Mouse (Mus musculus): ENCODE results near the gene Hk1. TPM values are rescaled to one million over a fixed set of nuclear protein-coding genes. Genes with fewer than 3 reads are reported as not detected.

Hk1 gene
- total and polyA plus RNA-seq, 2 experiments, result 1.4 to 1.6 TPM

DNA sequence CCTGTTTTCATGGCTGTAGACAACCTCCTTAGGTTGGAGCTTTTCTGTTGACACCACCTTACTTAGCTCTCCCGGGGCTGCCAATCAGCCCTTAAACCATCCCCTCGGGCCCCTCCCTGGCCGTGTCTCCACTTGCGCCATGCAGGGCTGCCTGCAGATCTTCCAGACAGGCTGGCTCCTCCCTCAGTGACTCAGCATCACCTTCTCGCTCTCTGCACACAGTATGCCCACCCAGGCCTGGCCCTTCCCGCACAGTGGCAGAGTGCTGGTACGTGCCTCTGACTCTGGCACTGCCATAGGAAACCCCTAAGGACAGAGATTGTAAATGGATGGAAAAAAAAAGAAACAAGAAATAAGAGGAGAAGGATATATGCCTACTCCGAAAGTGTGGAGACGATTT is 96.9 kb downstream of the Hk1 start:
- H3K4me3 ChIP-seq (ENCODE audit: insufficient read depth, low read depth, low read length), result no peak overlapping the region
- DNase-seq (ENCODE audit: extremely low read depth, low read depth, low spot score), result no peak
- no peak overlapping the region for H3K9ac ChIP-seq (ENCODE audit: low read depth, low read length)
- H3K36me3 ChIP-seq (ENCODE audit: control insufficient read depth, insufficient read depth, low read length), result no peaks in the 10 kb centered on the region
- no peak for TF ChIP-seq CTCF (IDR thresholded peaks at IDR 0.05; ENCODE audit: low read depth, low read length)
- TF ChIP-seq POLR2A (IDR thresholded peaks at IDR 0.05; ENCODE audit: extremely low read depth, insufficient read depth, low read length), result no peak
- no peak overlapping the region for H3K27ac ChIP-seq (replicated peaks; ENCODE audit: insufficient read depth, low read depth, low read length)
- no peaks in the 10 kb centered on the region for H3K4me1 ChIP-seq (ENCODE audit: control insufficient read depth, insufficient read depth, low read length)
- H3K79me2 ChIP-seq (ENCODE audit: control insufficient read depth, insufficient read depth, low read length), result no peaks in the 10 kb centered on the region
- no peaks in the 10 kb centered on the region for H3K27me3 ChIP-seq (ENCODE audit: control insufficient read depth, insufficient read depth, low read length)
- WGBS, result 75% methylated on average over 9 of the region's 9 CpGs

DNA sequence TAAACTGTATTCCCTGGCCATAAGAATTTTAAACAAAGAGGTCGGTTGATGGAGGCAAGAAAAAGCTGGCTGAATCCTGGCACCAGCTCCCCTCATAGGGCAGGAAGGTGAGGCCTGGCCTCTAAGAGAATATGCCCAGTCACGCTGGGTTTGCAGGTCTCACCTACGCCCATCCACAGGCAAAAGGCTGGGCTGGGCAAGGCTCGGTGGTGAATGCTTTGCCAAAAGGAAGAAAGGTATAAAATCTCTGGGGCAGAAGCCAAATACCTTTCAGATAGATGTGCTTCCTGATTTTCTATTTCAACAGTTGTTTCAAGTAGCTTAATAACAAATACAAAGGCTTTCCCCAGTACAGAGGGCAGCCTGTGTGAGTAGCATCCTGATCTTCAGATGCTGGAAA is 100.0 kb downstream of the Hk1 start:
- Histone ChIP-seq H3K27me3 (ENCODE audit: control insufficient read depth, insufficient read depth, low read length) (no peaks in the 10 kb centered on the region), H3K79me2 (ENCODE audit: control insufficient read depth, insufficient read depth, low read length) (no peaks in the 10 kb centered on the region), H3K4me3 (ENCODE audit: insufficient read depth, low read depth, low read length) (no peak overlapping the region), H3K9ac (ENCODE audit: low read depth, low read length) (no peak overlapping the region), H3K4me1 (ENCODE audit: control insufficient read depth, insufficient read depth, low read length) (no peaks in the 10 kb centered on the region), H3K27ac (replicated peaks; ENCODE audit: insufficient read depth, low read depth, low read length) (no peak overlapping the region), H3K36me3 (ENCODE audit: control insufficient read depth, insufficient read depth, low read length) (no peaks in the 10 kb centered on the region)
- 90% methylated on average over 4 of the region's 4 CpGs for WGBS
- DNase-seq (ENCODE audit: extremely low read depth, low read depth, low spot score), result no peak
- TF ChIP-seq POLR2A (IDR thresholded peaks at IDR 0.05; ENCODE audit: extremely low read depth, insufficient read depth, low read length) (no peak), CTCF (IDR thresholded peaks at IDR 0.05; ENCODE audit: low read depth, low read length) (no peak)

DNA sequence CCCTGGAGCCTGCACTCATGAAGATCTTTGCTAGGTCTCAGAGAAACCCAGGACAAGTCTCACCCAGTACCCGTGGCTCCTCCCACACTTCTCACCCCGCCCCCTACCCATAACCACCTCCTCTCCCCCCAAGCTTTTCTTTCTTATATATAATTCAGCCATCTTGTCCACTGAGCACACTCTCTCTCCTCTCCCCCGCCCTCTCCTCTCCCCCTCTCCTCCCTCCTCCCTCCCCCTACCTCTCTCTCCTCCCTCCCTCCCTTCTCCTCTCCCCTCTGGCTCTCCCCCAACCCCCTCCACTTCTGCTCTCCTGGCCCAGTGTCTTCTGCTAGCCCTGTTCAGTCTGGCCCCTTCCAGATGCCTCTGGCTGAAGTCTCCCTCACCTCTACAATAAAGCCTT is 100.6 kb downstream of the Hk1 start:
- H3K79me2 ChIP-seq (ENCODE audit: control insufficient read depth, insufficient read depth, low read length), result no peaks in the 10 kb centered on the region
- no peak overlapping the region for H3K4me3 ChIP-seq (ENCODE audit: insufficient read depth, low read depth, low read length)
- no peaks in the 10 kb centered on the region for H3K36me3 ChIP-seq (ENCODE audit: control insufficient read depth, insufficient read depth, low read length)
- H3K9ac ChIP-seq (ENCODE audit: low read depth, low read length), result no peak overlapping the region
- DNase-seq (ENCODE audit: extremely low read depth, low read depth, low spot score), result no peak
- no peak overlapping the region for H3K27ac ChIP-seq (replicated peaks; ENCODE audit: insufficient read depth, low read depth, low read length)
- TF ChIP-seq CTCF (IDR thresholded peaks at IDR 0.05; ENCODE audit: low read depth, low read length) (no peak), POLR2A (IDR thresholded peaks at IDR 0.05; ENCODE audit: extremely low read depth, insufficient read depth, low read length) (no peak)
- no peaks in the 10 kb centered on the region for H3K27me3 ChIP-seq (ENCODE audit: control insufficient read depth, insufficient read depth, low read length)
- WGBS, result 73% methylated on average over 3 of the region's 3 CpGs
- no peaks in the 10 kb centered on the region for H3K4me1 ChIP-seq (ENCODE audit: control insufficient read depth, insufficient read depth, low read length)

DNA sequence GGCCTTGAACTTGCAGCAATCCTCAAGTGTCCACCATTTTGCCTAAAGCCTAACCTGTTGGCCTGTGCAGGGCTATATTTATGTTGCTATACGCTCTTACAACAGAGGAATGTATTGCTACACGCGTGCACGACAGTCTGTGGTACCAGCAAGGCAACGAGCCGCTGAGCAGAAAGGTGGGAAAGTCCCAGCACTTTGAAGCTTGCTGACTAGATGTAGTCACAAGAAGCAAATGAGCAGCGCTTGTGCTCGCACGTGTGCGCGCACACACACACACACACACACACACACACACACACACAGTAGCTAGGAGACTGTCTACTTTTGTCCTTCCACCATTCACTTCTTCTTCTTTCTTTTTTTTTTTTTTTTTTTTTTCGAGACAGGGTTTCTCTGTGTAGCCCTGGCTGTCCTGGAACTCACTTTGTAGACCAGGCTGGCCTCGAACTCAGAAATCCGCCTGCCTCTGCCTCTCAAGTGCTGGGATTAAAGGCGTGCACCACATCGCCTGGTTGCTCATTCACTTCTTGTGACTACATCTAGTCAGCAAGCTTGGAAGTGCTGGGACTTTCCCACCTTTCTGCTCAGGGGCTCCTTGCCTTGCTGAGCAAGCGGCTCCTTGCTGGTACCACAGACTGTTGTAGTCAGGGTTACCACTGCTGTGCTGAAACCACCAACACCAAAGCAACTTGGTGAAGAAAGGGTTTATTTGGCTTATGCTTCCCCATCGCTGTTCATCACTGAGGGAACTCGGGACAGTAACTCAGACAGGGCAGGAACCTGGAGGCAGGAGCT is 102.0 kb downstream of the Hk1 start:
- no peak for DNase-seq (ENCODE audit: extremely low read depth, low read depth, low spot score)
- Histone ChIP-seq H3K4me1 (ENCODE audit: control insufficient read depth, insufficient read depth, low read length) (no peaks in the 10 kb centered on the region), H3K4me3 (ENCODE audit: insufficient read depth, low read depth, low read length) (no peak overlapping the region), H3K27ac (replicated peaks; ENCODE audit: insufficient read depth, low read depth, low read length) (no peak overlapping the region), H3K9ac (ENCODE audit: low read depth, low read length) (no peak overlapping the region), H3K36me3 (ENCODE audit: control insufficient read depth, insufficient read depth, low read length) (no peaks in the 10 kb centered on the region), H3K27me3 (ENCODE audit: control insufficient read depth, insufficient read depth, low read length) (no peaks in the 10 kb centered on the region), H3K79me2 (ENCODE audit: control insufficient read depth, insufficient read depth, low read length) (no peaks in the 10 kb centered on the region)
- WGBS, result 92% methylated on average over 18 of the region's 19 CpGs
- TF ChIP-seq POLR2A (IDR thresholded peaks at IDR 0.05; ENCODE audit: extremely low read depth, insufficient read depth, low read length), result no peak
- no peak for TF ChIP-seq CTCF (IDR thresholded peaks at IDR 0.05; ENCODE audit: low read depth, low read length)

DNA sequence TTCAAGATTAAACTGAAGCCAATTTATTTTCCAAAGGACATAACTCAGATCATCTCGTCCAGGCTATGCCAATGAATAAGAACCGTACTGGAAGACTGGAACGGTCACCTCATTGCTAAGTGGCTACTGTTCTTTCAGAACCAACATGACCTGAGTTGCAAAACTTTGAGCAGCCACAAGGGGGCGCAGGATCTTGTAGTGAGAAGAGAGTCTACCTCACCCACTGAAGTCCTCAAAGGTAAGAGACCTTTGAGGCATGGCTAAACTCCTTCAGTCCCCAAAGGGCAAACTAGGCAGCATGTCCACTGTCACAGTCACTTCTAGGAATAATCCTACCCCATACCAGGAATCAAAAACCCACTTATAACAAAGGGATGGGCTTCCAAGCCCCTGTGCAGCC is 104.5 kb downstream of the Hk1 start:
- TF ChIP-seq CTCF (IDR thresholded peaks at IDR 0.05; ENCODE audit: low read depth, low read length), result peak; percentile 52; the same call in 1 of the 2 replicates
- TF ChIP-seq POLR2A (IDR thresholded peaks at IDR 0.05; ENCODE audit: extremely low read depth, insufficient read depth, low read length), result no peak

DNA sequence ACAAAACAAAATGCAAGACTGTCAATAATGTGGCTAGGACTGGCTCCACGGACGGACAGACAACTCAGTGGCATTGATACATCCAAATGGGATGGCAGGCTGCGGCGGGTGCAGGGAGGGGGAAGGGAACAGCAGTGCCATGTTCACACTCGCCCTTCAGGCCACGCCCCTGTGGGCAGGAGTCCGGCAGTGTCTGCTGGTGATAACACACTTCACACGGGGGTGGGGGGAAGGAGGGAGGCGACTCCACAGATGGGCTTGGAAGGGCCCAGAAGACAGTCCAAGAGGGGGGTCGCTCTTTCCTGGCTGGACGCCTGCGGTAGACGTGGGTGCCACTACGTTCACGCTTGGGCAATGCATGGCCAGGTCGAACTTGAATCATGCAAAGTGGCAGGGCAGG is 110.4 kb downstream of the Hk1 start:
- Histone ChIP-seq H3K36me3 (ENCODE audit: control insufficient read depth, insufficient read depth, low read length) (no peaks in the 10 kb centered on the region), H3K4me1 (ENCODE audit: control insufficient read depth, insufficient read depth, low read length) (no peaks in the 10 kb centered on the region), H3K79me2 (ENCODE audit: control insufficient read depth, insufficient read depth, low read length) (no peaks in the 10 kb centered on the region), H3K9ac (ENCODE audit: low read depth, low read length) (no peak overlapping the region), H3K27ac (replicated peaks; ENCODE audit: insufficient read depth, low read depth, low read length) (no peak overlapping the region), H3K4me3 (ENCODE audit: insufficient read depth, low read depth, low read length) (no peak overlapping the region), H3K27me3 (ENCODE audit: control insufficient read depth, insufficient read depth, low read length) (no peaks in the 10 kb centered on the region)
- no peak for DNase-seq (ENCODE audit: extremely low read depth, low read depth, low spot score)
- WGBS, result 71% methylated on average over 16 of the region's 16 CpGs
- no peak for TF ChIP-seq POLR2A (IDR thresholded peaks at IDR 0.05; ENCODE audit: extremely low read depth, insufficient read depth, low read length)
- TF ChIP-seq CTCF (IDR thresholded peaks at IDR 0.05; ENCODE audit: low read depth, low read length), result no peak

More for the DNA sequence above, 104.5 kb downstream of the Hk1 start:
- no peaks in the 10 kb centered on the region for H3K79me2 ChIP-seq (ENCODE audit: control insufficient read depth, insufficient read depth, low read length)
- no peaks in the 10 kb centered on the region for H3K36me3 ChIP-seq (ENCODE audit: control insufficient read depth, insufficient read depth, low read length)
- H3K27ac ChIP-seq (replicated peaks; ENCODE audit: insufficient read depth, low read depth, low read length), result no peak overlapping the region
- no peaks in the 10 kb centered on the region for H3K4me1 ChIP-seq (ENCODE audit: control insufficient read depth, insufficient read depth, low read length)
- no peak overlapping the region for H3K4me3 ChIP-seq (ENCODE audit: insufficient read depth, low read depth, low read length)
- WGBS, result 24% methylated on average over 4 of the region's 4 CpGs
- no peak overlapping the region for H3K9ac ChIP-seq (ENCODE audit: low read depth, low read length)
- no peaks in the 10 kb centered on the region for H3K27me3 ChIP-seq (ENCODE audit: control insufficient read depth, insufficient read depth, low read length)
- DNase-seq (ENCODE audit: extremely low read depth, low read depth, low spot score), result peak; percentile 35
